Mouse (Mus musculus) gastrocnemius, postnatal 10 days (tissue): ENCODE measurements around the gene Man2b2. TPM values are rescaled to one million over a fixed set of nuclear protein-coding genes. Genes with fewer than 3 reads are reported as not detected.

Source experiments
- DNase-seq: peaks from one replicate; pipeline ENCODE4 v3.0.0; 2021; ENCODE audit warnings: mixed read lengths
- total RNA-seq, 2 experiments: library from RNA; stranded (reverse); gene quantifications; 2 replicates each; pipeline ENCODE4 v1.2.3; 2021

Gene Man2b2
- total RNA-seq, 2 experiments from 2014 or later, result 12.1 to 15.1 TPM

- peak; percentile 81 for DNase-seq
These were observed 5.5 kb upstream of the Man2b2 start for GRCm38 (mm10) chr5:36835933-36836332.

DNA sequence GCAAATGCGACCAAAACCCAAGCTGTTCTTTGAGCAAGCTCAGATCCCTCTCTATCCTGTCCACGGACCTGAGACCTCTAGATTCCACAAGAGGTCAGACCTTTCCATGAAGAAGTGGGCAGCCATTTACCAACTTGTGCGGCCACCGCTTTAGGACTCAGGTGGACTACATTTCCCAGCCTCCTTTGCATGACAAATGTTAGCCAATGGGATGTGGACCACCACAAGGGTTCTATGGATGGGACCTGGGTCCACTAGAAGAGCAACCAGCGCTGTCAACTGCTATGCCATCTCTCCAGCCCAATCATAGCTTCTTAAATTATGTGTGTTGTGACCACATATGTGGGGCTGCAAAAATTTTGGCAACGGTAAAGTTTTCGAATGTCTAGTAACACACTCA is 819 bp upstream of the Man2b2 start:
- DNase-seq, result no peak

- DNase-seq, result no peak
These were observed 1.4 kb downstream of the Man2b2 start for GRCm38 (mm10) chr5:36829098-36829497.

GRCm38 (mm10) chr5:36822907-36823306 is 7.5 kb downstream of the Man2b2 start:
- no peak for DNase-seq

- peak; percentile 62 for DNase-seq
These were observed 10.3 kb downstream of the Man2b2 start for GRCm38 (mm10) chr5:36820142-36820541.

DNA sequence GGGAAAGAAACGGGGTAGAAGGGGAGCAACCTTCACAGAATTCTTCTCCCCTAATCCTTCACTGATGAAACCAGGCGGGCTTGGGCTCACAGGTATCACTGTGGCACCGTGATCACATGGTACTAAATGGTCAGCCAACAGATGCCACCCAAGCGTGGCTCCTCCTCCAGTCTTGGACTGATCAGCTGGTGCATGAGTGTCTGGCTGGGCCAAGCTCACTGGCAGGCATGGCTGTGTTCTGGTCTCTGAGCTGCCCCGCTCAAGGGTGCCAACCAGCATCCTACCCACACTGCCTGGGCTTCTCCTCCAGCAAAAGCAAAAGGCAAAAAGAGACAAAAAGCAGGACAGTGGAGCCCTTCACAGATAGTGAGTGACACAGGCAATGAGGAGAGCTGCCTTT is 10.7 kb downstream of the Man2b2 start:
- DNase-seq, result peak; percentile 2

GRCm38 (mm10) chr5:36817738-36818137 is 12.7 kb downstream of the Man2b2 start:
- DNase-seq, result no peak

DNA sequence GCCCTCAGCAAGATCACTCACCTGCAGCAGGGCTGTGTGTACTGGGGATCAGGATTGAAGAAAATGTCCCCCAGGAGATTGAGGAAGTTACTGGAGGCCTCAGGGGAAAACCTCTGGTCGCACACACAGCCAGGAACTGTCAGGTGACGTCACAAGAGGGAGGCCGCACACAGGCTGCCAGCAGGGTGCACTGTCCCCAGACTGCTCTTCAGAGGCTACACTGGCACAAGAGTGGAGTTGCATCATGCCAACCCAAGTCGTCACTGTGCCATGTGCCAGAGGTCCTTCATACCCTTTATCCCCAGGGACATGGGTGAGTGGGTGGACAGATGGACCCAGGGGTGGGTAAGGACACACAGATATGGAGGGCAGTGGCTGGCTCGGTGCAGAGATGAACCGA is 15.9 kb downstream of the Man2b2 start:
- no peak for DNase-seq

DNA sequence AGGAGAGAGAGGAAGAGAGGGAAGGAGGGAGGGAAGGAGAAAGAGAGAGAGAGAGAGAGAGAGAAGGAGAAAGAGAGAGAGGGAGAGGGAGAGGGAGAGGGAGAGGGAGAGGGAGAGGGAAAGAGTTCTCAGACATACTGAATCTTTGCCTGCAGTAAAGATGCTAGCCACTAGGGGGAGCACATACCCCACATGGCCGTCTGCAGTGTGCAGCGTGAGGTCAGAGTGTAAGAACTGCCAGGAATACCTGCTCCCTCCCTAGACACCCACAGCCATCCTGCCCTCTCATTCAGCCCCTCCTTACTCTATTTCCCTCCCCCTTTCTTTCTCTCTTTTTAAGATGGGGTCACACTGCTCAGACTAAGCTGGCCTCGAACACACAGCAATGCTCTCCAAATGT is 19.0 kb downstream of the Man2b2 start:
- DNase-seq, result peak; percentile 71

DNA sequence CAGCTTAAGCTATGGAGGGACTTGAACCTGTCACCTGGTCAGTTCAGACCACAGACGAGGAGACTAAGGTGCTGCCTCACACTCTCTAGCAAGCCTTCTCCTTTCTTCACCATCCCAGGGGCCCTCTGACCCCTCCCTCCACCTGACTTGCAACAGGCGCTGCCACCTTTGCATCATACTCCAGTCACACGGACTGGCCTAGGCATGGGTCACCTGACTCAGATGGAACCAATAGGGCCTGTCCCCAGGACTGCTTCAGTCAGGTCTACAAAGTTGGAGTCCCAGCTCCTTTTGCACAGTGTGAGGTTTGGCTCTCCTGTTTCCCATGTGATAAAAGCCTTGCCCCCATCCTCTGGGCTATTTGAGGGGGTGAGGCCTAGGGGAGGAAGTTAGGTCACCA is 19.8 kb downstream of the Man2b2 start:
- DNase-seq, result no peak

DNA sequence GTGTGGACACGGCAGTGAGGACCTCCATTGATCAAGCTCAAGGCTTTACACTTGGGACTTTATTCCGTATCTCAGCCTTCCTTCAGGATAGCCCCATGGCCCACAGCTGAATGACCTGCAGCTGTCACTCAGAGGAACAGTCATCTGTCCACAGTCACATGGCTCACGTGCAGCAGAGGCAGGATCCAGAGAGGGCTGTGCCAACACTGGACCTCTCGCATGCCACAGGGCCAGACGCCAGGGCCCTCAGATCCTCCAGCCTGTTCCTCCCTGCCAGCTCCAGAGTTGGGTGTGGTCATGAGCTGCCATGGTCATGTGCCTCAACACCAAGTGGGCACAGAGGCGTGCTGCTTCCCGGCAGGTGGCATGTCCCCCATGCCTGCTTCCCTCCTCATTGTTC is 21.3 kb downstream of the Man2b2 start:
- no peak for DNase-seq

- no peak for DNase-seq
These were observed 23.3 kb downstream of the Man2b2 start for GRCm38 (mm10) chr5:36807106-36807505.

- DNase-seq, result no peak
These were observed 33.2 kb downstream of the Man2b2 start for GRCm38 (mm10) chr5:36797291-36797690.

GRCm38 (mm10) chr5:36796296-36797014 is 34.0 kb downstream of the Man2b2 start, which contains the start of gene Mrfap1:
Gene Mrfap1, minus strand, starts transcription at chr5:36796772.
- peak; percentile 94 for DNase-seq

DNA sequence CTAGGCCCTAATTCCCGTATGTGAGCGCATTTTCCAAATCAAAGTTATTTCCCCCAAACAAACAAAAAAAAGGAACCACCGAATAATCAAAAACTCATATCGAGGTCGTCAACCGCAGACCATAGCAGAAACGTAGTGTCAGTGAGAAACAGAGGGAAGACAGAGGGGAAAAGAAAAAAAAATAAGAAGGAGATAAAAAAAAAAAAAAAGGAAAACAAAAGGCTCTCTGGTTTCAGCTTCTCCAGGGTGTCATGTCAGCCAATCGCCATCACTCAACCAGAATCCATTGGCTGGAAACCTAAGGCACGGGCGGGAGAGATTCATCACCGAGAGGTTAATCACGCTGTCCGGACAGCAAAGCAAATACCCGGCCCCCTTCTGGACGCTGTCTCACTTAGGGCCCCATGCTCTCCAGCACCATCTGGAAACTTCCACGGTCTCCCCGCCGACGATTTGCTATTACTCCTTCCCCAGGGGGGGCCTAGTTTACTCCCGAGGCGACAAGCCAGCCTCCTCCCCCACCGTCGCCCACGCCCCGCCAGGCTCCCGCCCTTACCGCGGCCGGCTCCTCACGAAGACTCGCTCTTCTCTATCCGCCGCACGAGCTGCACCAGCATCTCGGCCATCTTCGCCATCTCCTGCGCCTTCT is 34.7 kb downstream of the Man2b2 start:
- peak; percentile 71 for DNase-seq

GRCm38 (mm10) chr5:36791861-36792260 is 38.6 kb downstream of the Man2b2 start:
- no peak for DNase-seq

DNA sequence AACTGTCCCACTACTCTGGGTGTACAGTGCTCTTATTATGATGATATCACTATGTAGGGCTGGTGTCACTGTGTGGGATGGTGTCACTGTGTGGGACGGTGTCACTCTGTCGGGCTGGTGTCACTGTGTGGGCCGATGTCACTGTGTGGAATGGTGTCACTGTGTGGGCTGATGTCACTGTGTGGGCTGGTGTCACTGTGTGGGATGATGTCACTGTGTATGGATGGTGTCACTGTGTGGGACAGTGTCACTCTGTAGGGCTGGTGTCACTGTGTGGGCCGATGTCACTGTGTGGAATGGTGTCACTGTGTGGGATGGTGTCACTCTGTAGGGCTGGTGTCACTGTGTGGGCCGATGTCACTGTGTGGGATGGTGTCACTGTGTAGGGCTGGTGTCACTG is 44.4 kb downstream of the Man2b2 start:
- DNase-seq, result no peak

DNA sequence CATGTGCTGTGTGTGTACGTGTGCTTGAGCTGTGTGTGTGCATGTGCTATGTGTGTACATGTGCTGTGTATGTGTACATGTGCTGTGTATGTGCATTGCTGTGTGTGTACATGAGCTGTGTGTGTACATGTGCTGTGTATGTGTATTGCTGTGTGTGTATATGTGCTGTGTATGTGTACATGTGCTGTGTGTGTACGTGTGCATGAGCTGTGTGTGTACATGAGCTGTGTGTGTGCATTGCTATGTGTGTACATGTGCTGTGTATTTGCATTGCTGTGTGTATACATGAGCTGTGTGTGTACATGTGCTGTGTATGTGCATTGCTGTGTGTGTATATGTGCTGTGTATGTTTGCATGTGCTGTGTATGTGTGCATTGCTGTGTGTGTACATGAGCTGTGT is 50.9 kb downstream of the Man2b2 start:
- no peak for DNase-seq

- no peak for DNase-seq
These were observed 51.6 kb downstream of the Man2b2 start for GRCm38 (mm10) chr5:36778901-36779300.

GRCm38 (mm10) chr5:36777186-36777585 is 53.3 kb downstream of the Man2b2 start:
- DNase-seq, result no peak

- DNase-seq, result no peak
These were observed 54.4 kb downstream of the Man2b2 start for GRCm38 (mm10) chr5:36776021-36776575.

DNA sequence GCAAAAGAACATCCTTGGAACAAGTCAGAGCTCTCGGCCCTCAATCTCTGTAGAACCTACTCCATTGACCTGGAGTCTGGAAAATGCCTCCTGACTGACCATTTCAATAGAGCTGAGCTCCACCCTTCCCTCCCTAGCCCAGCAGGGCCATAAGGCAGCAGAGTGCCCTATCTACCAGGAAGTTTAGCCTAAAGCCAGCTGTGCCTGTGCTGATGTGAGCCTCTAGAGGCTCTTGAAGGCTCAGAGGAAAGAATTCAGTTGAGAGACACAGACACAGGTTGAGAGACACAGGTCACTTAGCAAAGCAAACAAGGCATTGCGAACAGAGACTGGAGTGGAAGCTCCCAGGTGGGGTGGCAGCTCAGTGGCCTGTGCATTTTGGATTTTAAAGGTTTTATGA is 55.1 kb downstream of the Man2b2 start:
- no peak for DNase-seq

DNA sequence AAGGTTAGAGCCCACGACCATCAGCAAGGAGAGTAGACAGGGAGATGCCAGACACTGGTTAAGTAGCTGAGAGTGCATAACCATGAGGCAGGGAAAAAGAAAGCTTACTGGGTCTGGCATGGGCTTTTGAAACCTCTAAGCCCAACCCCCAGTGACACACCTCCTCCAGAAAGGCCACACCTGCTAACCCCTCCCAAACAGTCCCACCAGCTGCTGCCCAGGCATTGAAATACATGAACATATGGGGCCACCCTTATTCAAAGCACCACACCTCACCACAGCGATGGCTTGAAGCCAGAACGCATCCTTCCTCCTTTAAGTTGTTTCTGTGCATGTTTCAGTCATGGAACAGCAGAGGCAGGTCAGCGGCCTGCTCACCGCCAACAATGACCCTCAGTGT is 57.9 kb downstream of the Man2b2 start:
- DNase-seq, result no peak

- DNase-seq, result no peak
These were observed 60.9 kb downstream of the Man2b2 start for GRCm38 (mm10) chr5:36769603-36770002.
